Mouse (Mus musculus) midbrain, embryonic 14.5 days (tissue): Measurements from ENCODE around the gene Klf12. TPM values are rescaled to one million over a fixed set of nuclear protein-coding genes. Genes with fewer than 3 reads are reported as not detected.
A peak's percentile ranks its signal among the peaks of the same experiment; 100 is the strongest.

Experiments used
- ATAC-seq: fragments of 200-750 bp; cut with Nextera tagmentation; 2 replicates; pipeline ENCODE4 v1.8.0; 2017; ENCODE audit warnings: moderate number of reproducible peaks, moderate library complexity; ENCODE audit not compliant: low FRiP score, low TSS enrichment
- DNase-seq: peaks from one replicate; pipeline ENCODE4 v3.0.0-alpha.2; 2015
- H3K27ac ChIP-seq: fragments of 300-500 bp; sonication (generic); replicated peaks from 2 replicates; pipeline ENCODE4 v1.5.1; 2014; ENCODE audit warnings: mild to moderate bottlenecking, low read depth, low read length, moderate library complexity
- H3K27me3 ChIP-seq: fragments of 300-500 bp; sonication (generic); 2 replicates; pipeline ENCODE4 v1.6.1; 2014; ENCODE audit warnings: low read length, control low read depth, mixed read lengths; ENCODE audit not compliant: control insufficient read depth, insufficient read depth
- H3K36me3 ChIP-seq: fragments of 300-500 bp; sonication (generic); 2 replicates; pipeline ENCODE4 v1.6.1; 2014; ENCODE audit warnings: low read length, control low read depth; ENCODE audit not compliant: control insufficient read depth, insufficient read depth
- H3K4me1 ChIP-seq: fragments of 300-500 bp; sonication (generic); 2 replicates; pipeline ENCODE4 v1.6.1; 2014; ENCODE audit warnings: mild to moderate bottlenecking, antibody characterized with exemption, low read length, control low read depth; ENCODE audit not compliant: control insufficient read depth, insufficient read depth
- H3K4me2 ChIP-seq: fragments of 300-500 bp; sonication (generic); 2 replicates; pipeline ENCODE4 v1.6.1; 2014; ENCODE audit warnings: mild to moderate bottlenecking, low read length, moderate library complexity
- H3K4me3 ChIP-seq: fragments of 300-500 bp; sonication (generic); replicated peaks from 2 replicates; pipeline ENCODE4 v1.5.1; 2014; ENCODE audit warnings: low read depth, low read length
- H3K9ac ChIP-seq: fragments of 300-500 bp; sonication (generic); replicated peaks from 2 replicates; pipeline ENCODE4 v1.6.1; 2014; ENCODE audit warnings: mild to moderate bottlenecking, low read length, moderate library complexity
- H3K9me3 ChIP-seq: fragments of 300-500 bp; sonication (generic); 2 replicates; pipeline ENCODE4 v1.6.1; 2016; ENCODE audit warnings: low read length, control low read depth, mixed read lengths; ENCODE audit not compliant: control insufficient read depth
- WGBS: fragments of 180-500 bp; shearing (Covaris S2); extraction: QIAGEN DNeasy Blood & Tissue Kit; methylation state at CpG from one replicate; pipeline ENCODE4 v1.1.7; 2014; 5-methylcytosine and 5-hydroxymethylcytosine counted together
- polyA plus RNA-seq: library from polyadenylated mRNA; unstranded; fragments of >200 nt; fragmentation: Nextera tagmentation; extraction: Ambion mirVana; gene quantifications from 2 replicates; pipeline ENCODE4 v1.2.1, GENCODE M21; 2014

The Klf12 gene
- polyA plus RNA-seq, 1 experiment from 2014 or later: 61.4 TPM

DNA sequence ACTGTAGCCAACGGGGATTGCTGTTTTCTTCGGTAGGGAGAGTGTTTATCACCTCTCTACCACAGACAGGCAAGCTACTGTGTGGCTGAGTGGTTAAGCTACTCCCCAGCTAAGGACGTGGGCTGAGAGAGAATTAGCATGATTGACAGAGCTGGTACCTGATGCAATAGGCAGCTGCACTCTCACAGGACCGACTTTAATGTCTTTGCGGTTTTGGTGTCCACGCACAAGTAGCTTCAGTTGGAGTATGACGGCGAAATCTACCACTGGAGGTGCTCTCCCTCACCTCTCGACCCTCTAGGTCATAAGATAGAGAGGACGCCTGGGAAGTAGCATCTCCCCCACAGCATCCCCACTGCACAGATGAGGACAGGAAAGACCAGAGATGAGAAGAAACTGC is 178.9 kb downstream of the Klf12 start:
- H3K4me1 ChIP-seq: peaks cover 19% of the 10 kb centered on the region
- H3K27me3 ChIP-seq: no peaks in the 10 kb centered on the region
- 79% methylated on average over 10 of the region's 10 CpGs for WGBS
- no peak overlapping the region for H3K27ac ChIP-seq
- DNase-seq: no peak
- no peaks in the 10 kb centered on the region for H3K36me3 ChIP-seq
- no peak overlapping the region for H3K9ac ChIP-seq
- no peak overlapping the region for H3K4me3 ChIP-seq
- H3K9me3 ChIP-seq: no peaks in the 10 kb centered on the region
- no peak overlapping the region for H3K4me2 ChIP-seq
- ATAC-seq: no peak

DNA sequence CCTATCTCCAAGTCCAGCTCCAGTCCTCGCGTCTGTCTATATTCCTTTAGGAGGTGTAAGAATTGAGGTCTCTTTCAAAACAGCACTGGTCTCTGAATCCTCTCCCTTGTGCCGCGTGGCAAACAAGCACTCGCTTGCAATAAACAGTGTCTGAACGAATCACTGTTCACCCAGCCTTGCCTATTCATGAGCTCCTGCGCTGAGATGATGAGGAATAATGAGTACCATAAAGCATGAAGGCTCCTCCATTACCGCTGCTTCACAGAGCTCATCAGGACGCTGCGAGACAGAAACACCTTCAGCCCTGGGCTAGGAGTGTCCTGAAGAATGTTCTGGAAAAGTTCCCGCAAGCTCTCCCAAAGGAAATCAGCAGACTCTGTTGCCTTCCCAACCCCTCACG is 179.7 kb downstream of the Klf12 start:
- DNase-seq (peak; percentile 39), ATAC-seq (no peak)
- H3K27me3 ChIP-seq: no peaks in the 10 kb centered on the region
- H3K36me3 ChIP-seq: no peaks in the 10 kb centered on the region
- WGBS: 63% methylated on average over 12 of the region's 12 CpGs
- H3K4me1 ChIP-seq: peaks cover 19% of the 10 kb centered on the region
- H3K9ac ChIP-seq: no peak overlapping the region
- H3K4me2 ChIP-seq: no peak overlapping the region
- no peaks in the 10 kb centered on the region for H3K9me3 ChIP-seq
- H3K4me3 ChIP-seq: no peak overlapping the region
- peak overlapping the region; percentile 49 for H3K27ac ChIP-seq

DNA sequence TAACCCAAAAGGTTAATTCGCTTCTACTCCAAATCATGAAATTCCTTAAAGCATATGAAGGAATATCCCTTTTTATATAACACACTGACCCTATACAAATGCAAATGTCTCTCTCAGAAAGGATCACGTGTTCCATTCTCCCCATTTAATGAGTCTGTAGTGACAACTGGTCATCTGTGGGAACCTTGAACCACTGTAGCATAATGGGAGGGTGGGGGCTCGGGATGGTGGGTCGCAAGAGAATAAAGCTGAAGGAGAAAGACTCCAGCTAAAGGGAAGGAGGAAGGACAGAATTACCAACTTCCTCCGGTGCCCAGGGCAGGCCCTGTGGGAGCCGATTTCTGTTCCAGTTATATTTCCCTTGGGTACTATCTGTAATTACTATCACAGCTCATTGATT is 180.7 kb downstream of the Klf12 start:
- ATAC-seq (no peak), DNase-seq (no peak)
- no peak overlapping the region for H3K4me3 ChIP-seq
- no peaks in the 10 kb centered on the region for H3K36me3 ChIP-seq
- no peak overlapping the region for H3K4me2 ChIP-seq
- peaks cover 19% of the 10 kb centered on the region for H3K4me1 ChIP-seq
- H3K9ac ChIP-seq: no peak overlapping the region
- no peaks in the 10 kb centered on the region for H3K27me3 ChIP-seq
- WGBS: 37% methylated on average over 6 of the region's 6 CpGs
- H3K27ac ChIP-seq: no peak overlapping the region
- no peaks in the 10 kb centered on the region for H3K9me3 ChIP-seq

DNA sequence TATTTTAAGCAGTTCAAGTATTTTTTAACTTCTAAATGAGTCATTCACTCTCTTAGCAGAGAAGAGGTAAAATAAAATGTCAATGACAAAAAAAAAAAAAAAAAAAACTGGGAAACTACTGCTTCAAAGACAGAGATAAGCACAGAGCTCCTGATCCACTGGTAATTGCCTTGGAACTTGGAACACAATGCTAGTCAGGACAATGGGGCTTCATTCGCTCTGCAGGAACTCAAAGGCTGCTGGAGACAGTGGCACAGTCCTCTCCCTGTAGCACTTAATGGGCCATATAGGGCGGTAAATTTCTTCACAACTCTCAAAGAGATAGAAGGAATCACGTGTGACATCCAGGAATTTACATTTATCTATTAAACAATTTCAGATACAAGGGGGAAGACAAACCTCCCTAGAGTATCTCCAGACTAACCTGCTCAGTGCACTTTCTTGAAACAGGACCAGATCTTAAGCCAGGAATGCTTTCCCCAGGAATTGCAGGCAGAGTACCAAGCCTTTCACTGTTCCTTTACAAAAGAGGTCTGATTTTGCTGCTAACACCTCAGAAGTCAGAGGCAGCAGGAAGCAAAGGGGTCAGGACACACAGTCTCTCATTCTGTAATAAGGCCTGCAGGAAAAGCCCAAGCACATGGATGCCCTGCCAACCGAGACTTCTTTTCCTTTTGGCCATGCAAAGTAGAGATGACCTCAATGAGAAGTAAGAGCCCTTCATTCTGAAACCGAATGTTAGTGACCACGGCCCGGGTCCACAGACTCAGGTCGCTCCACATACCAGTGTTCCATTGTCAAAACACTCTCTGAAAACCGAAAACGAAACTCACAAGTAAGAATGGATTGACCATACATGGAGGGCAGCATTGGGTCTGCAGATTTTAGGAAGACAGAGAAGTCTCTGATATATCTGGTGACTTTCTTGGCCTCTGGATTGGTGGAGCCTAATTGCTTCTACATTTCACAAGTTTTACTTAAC is 187.0 kb downstream of the Klf12 start:
- no peaks in the 10 kb centered on the region for H3K36me3 ChIP-seq
- 66% methylated on average over 10 of the region's 10 CpGs for WGBS
- ATAC-seq: no peak

DNA sequence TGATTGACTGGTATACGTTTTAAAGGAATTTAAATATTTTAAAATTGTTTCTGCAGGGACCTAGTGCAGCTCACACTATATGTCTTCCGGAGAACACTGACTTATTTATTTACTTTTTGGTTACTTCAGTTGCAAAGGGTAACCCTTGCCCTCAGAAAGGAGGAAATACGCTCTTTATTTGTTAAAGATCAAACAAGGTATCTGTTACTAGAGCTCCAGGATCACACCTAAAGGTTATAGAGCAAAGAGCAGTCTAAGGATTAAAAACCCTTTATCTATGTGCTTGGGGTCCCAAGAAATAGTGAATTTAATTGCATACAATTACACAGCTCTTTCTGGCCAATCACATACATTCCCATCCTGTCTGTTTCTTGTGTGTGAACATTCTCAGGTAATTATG is 188.7 kb downstream of the Klf12 start:
- 86% methylated on average over 3 of the region's 3 CpGs for WGBS
- ATAC-seq (no peak), DNase-seq (no peak)
- Histone ChIP-seq H3K9ac (no peak overlapping the region), H3K4me3 (no peak overlapping the region), H3K4me1 (peaks cover 7% of the 10 kb centered on the region), H3K9me3 (no peaks in the 10 kb centered on the region), H3K36me3 (no peaks in the 10 kb centered on the region), H3K27me3 (no peaks in the 10 kb centered on the region), H3K4me2 (no peak overlapping the region), H3K27ac (no peak overlapping the region)

More for the DNA sequence above, 187.0 kb downstream of the Klf12 start:
- Histone ChIP-seq H3K9me3 (no peaks in the 10 kb centered on the region), H3K27me3 (no peaks in the 10 kb centered on the region), H3K4me1 (peaks cover 7% of the 10 kb centered on the region), H3K4me3 (no peak overlapping the region), H3K9ac (no peak overlapping the region), H3K27ac (no peak overlapping the region), H3K4me2 (no peak overlapping the region)
- no peak for DNase-seq

DNA sequence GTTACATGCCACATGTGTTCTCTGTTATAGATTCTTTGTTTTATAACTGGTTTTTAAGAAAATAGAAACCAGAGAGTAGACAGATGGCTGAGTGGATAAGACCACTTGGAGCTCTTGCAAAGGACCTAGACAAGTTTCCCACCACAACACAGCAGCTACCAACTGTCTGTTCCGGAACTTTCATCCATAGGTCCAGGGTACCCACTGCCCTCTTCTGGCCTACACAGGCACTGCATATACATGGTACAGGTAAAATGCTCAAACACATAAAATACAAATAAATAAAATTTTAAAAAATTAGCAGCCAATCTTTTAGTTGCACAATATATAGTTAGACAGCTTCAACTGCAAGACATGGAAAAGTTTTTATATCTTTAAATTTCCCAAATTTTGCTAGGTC is 194.0 kb downstream of the Klf12 start:
- no peak for ATAC-seq
- H3K4me3 ChIP-seq: no peak overlapping the region

DNA sequence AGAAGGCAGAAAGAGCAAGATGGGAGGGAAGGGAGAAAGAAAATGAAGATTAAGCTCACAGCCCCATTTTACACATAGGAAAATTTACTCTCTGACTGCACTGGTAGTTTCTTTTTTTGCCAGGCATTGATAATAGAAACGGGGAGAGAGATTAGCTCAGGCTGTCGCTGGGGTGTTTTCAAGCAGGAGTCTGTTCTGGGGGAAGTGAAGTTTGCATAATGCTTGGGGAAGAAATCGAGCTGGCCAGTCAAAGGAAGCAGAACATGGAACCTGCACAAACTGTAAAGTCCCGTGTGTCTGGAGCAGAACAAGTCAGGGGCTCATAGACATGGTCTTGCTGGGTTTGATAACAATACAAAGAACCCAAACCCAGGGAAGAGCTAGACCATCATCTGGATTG is 204.9 kb downstream of the Klf12 start:
- ATAC-seq (no peak), DNase-seq (no peak)
- H3K4me2 ChIP-seq: no peak overlapping the region
- H3K4me1 ChIP-seq: 0 out of 2 replicates have a peak, but pooled peaks cover 5% of the 10 kb centered on the region
- H3K36me3 ChIP-seq: no peaks in the 10 kb centered on the region
- H3K4me3 ChIP-seq: no peak overlapping the region
- H3K27me3 ChIP-seq: no peaks in the 10 kb centered on the region
- no peaks in the 10 kb centered on the region for H3K9me3 ChIP-seq
- 71% methylated on average over 4 of the region's 4 CpGs for WGBS
- no peak overlapping the region for H3K9ac ChIP-seq
- no peak overlapping the region for H3K27ac ChIP-seq

More for the DNA sequence above, 194.0 kb downstream of the Klf12 start:
- Histone ChIP-seq H3K9ac (no peak overlapping the region), H3K27ac (no peak overlapping the region), H3K36me3 (no peaks in the 10 kb centered on the region), H3K27me3 (no peaks in the 10 kb centered on the region), H3K4me1 (no peaks in the 10 kb centered on the region), H3K9me3 (no peaks in the 10 kb centered on the region), H3K4me2 (no peak overlapping the region)
- no peak for DNase-seq
- WGBS: 98% methylated on average over 1 of the region's 1 CpGs

DNA sequence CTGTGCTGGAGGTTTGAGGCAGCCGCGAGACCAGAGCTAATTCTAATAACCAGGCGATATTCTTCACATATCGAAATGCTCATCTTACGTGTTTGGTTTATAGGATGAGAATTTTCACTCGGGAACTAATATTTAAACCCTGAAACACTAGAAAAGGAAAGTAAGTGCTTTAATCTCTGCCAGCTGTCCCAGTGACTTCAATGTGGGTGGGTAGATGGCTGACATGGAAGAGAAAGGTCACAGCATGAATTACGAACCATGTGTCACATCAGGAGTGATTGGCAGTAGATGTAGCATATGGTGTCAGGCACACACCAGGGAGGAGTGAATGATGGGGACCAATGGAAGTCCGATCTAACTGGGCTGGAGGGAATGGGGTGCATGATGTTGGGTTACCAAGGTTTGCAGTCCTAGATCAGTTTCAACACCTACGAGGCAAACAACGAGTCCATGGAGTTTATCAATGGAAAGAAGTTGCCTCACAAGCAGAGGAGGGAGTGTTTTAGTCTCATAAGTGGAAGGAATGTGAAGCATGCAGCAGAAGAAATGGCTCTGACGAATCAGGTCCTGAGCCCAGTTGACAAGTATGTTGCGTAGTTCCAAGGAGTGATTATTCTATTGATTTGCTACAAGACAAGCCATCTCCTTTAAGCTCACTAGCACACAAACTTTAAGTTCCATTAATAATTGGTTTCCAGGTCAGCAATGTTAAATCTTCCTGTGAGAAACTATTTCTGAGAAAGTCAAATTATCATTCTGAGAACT is 211.9 kb downstream of the Klf12 start:
- no peak overlapping the region for H3K9ac ChIP-seq
- H3K4me2 ChIP-seq: no peak overlapping the region
- ATAC-seq (no peak), DNase-seq (no peak)
- 0 out of 2 replicates have a peak, but pooled peaks cover 5% of the 10 kb centered on the region for H3K4me1 ChIP-seq
- H3K27me3 ChIP-seq: no peaks in the 10 kb centered on the region
- H3K4me3 ChIP-seq: no peak overlapping the region
- WGBS: 85% methylated on average over 12 of the region's 12 CpGs
- H3K9me3 ChIP-seq: no peaks in the 10 kb centered on the region
- H3K27ac ChIP-seq: no peak overlapping the region
- H3K36me3 ChIP-seq: no peaks in the 10 kb centered on the region
